Mouse (Mus musculus) neural tube, embryonic 10.5 days (tissue): Measurements from ENCODE around the gene Gm9821.
A peak's percentile ranks its signal among the peaks of the same experiment; 100 is the strongest.

Experiments used
- DNase-seq: peaks from one replicate; pipeline ENCODE4 v3.0.0-alpha.2; 2017; ENCODE audit warnings: low spot score; ENCODE audit errors: extremely low spot score

Gene Gm9821

GRCm38 (mm10) chr2:91945483-91945882 lies at the start of gene Gm9821:
Gm9821 (plus strand) TSS chr2:91945703.
- DNase-seq: no peak

GRCm38 (mm10) chr2:91897968-91898367 lies 47.5 kb upstream of the Gm9821 start:
- no peak for DNase-seq

GRCm38 (mm10) chr2:91899141-91899540 lies 46.4 kb upstream of the Gm9821 start:
- no peak for DNase-seq

- DNase-seq: no peak
Observed at GRCm38 (mm10) chr2:91900431-91900830, 45.1 kb upstream of the Gm9821 start.

- no peak for DNase-seq
Observed at GRCm38 (mm10) chr2:91902336-91902735, 43.2 kb upstream of the Gm9821 start.

GRCm38 (mm10) chr2:91903171-91903925 lies 42.2 kb upstream of the Gm9821 start:
- no peak for DNase-seq

- no peak for DNase-seq
Observed at GRCm38 (mm10) chr2:91904618-91905307, 40.7 kb upstream of the Gm9821 start.

- no peak for DNase-seq
Observed at GRCm38 (mm10) chr2:91906141-91906540, 39.4 kb upstream of the Gm9821 start.

GRCm38 (mm10) chr2:91912616-91913015 lies 32.9 kb upstream of the Gm9821 start:
- no peak for DNase-seq

GRCm38 (mm10) chr2:91913328-91914110 lies 32.0 kb upstream of the Gm9821 start:
- no peak for DNase-seq

GRCm38 (mm10) chr2:91916346-91916977 lies 29.0 kb upstream of the Gm9821 start:
- no peak for DNase-seq

- no peak for DNase-seq
Observed at GRCm38 (mm10) chr2:91917096-91917495, 28.4 kb upstream of the Gm9821 start.

GRCm38 (mm10) chr2:91920130-91920529 lies 25.4 kb upstream of the Gm9821 start:
- no peak for DNase-seq

GRCm38 (mm10) chr2:91921181-91921789 lies 24.2 kb upstream of the Gm9821 start:
- peak; percentile 65 for DNase-seq

- DNase-seq: peak; percentile 87
Observed at GRCm38 (mm10) chr2:91921790-91922570, 23.5 kb upstream of the Gm9821 start.

- DNase-seq: peak; percentile 49
Observed at GRCm38 (mm10) chr2:91922586-91923414, 22.7 kb upstream of the Gm9821 start.

- DNase-seq: peak; percentile 71
Observed at GRCm38 (mm10) chr2:91923415-91924337, 21.8 kb upstream of the Gm9821 start.

GRCm38 (mm10) chr2:91924726-91925125 lies 20.8 kb upstream of the Gm9821 start:
- no peak for DNase-seq
